Mouse (Mus musculus) ES-Bruce4 (cell line): ENCODE results near the gene Glt1d1. TPM values are rescaled to one million over a fixed set of nuclear protein-coding genes. Genes with fewer than 3 reads are reported as not detected.

Experiments
- H3K27ac ChIP-seq: 2 replicates; pipeline ENCODE4 v1.5.1; 2012; ENCODE audit warnings: low read length, inconsistent platforms; ENCODE audit not compliant: insufficient read depth
- H3K27me3 ChIP-seq: 2 replicates; pipeline ENCODE4 v1.6.1; 2012; ENCODE audit warnings: mild to moderate bottlenecking, low read length, inconsistent platforms; ENCODE audit not compliant: control insufficient read depth, poor library complexity, insufficient read depth, severe bottlenecking
- H3K36me3 ChIP-seq: 2 replicates; pipeline ENCODE4 v1.6.1; 2012; ENCODE audit warnings: inconsistent platforms, mild to moderate bottlenecking, low read length, moderate library complexity; ENCODE audit not compliant: control insufficient read depth, poor library complexity, insufficient read depth, severe bottlenecking
- H3K4me1 ChIP-seq: one replicate; pipeline ENCODE4 v1.8.1; 2011; ENCODE audit warnings: low read length; ENCODE audit not compliant: control insufficient read depth, insufficient read depth
- H3K4me3 ChIP-seq: 2 replicates; pipeline ENCODE4 v1.5.1; 2011; ENCODE audit warnings: low read depth, mild to moderate bottlenecking, low read length
- H3K9ac ChIP-seq: 2 replicates; pipeline ENCODE4 v1.6.1; 2012; ENCODE audit warnings: low read depth, mild to moderate bottlenecking, inconsistent platforms; ENCODE audit not compliant: poor library complexity, severe bottlenecking
- H3K9me3 ChIP-seq: replicated peaks from 2 replicates; pipeline ENCODE4 v1.6.1; 2012; ENCODE audit warnings: mild to moderate bottlenecking, low read length, inconsistent platforms; ENCODE audit not compliant: control insufficient read depth, poor library complexity, insufficient read depth, severe bottlenecking
- CTCF ChIP-seq: IDR thresholded peaks from one replicate; pipeline ENCODE4 v1.8.1; 2011; ENCODE audit warnings: low read depth, low read length
- EP300 ChIP-seq: IDR thresholded peaks from 2 replicates; pipeline ENCODE4 v1.6.1; 2011; ENCODE audit warnings: low read depth, low read length; ENCODE audit not compliant: insufficient read depth
- POLR2A ChIP-seq: IDR thresholded peaks from one replicate; pipeline ENCODE4 v1.8.1; 2011; ENCODE audit warnings: low read length; ENCODE audit not compliant: insufficient read depth
- polyA plus RNA-seq: library from polyadenylated mRNA; stranded (reverse); fragments of >200 nt; gene quantifications from 2 replicates; pipeline ENCODE4 v1.2.4, GENCODE M21; 2011; ENCODE audit warnings: low read depth; ENCODE audit not compliant: missing spikeins, insufficient read depth, insufficient read length

The Glt1d1 gene
- polyA plus RNA-seq, 1 experiment, result 22.8 TPM

GRCm38 (mm10) chr5:127596862-127597261, 35.2 kb upstream of the Glt1d1 start:
- H3K9ac ChIP-seq, result no peak overlapping the region
- H3K27me3 ChIP-seq, result no peaks in the 10 kb centered on the region
- H3K4me3 ChIP-seq, result no peak overlapping the region
- no peaks in the 10 kb centered on the region for H3K9me3 ChIP-seq
- peaks cover 40% of the 10 kb centered on the region for H3K36me3 ChIP-seq
- TF ChIP-seq EP300 (no peak), CTCF (no peak), POLR2A (no peak)
- H3K4me1 ChIP-seq, result no peaks in the 10 kb centered on the region
- no peak overlapping the region for H3K27ac ChIP-seq

- H3K27ac ChIP-seq, result no peak overlapping the region
- H3K4me1 ChIP-seq, result no peaks in the 10 kb centered on the region
- H3K36me3 ChIP-seq, result peaks cover 59% of the 10 kb centered on the region
- H3K9ac ChIP-seq, result no peak overlapping the region
- no peak overlapping the region for H3K4me3 ChIP-seq
- H3K27me3 ChIP-seq, result no peaks in the 10 kb centered on the region
- no peaks in the 10 kb centered on the region for H3K9me3 ChIP-seq
- TF ChIP-seq EP300 (no peak), POLR2A (no peak), CTCF (no peak)
Observed at GRCm38 (mm10) chr5:127602996-127603395, 29.1 kb upstream of the Glt1d1 start.

- Histone ChIP-seq H3K9me3 (no peaks in the 10 kb centered on the region), H3K4me3 (no peak overlapping the region), H3K9ac (no peak overlapping the region), H3K27ac (no peak overlapping the region), H3K4me1 (peaks cover 2% of the 10 kb centered on the region), H3K36me3 (peaks cover 30% of the 10 kb centered on the region), H3K27me3 (no peaks in the 10 kb centered on the region)
- TF ChIP-seq POLR2A (no peak), EP300 (no peak), CTCF (no peak)
Observed at GRCm38 (mm10) chr5:127607507-127607906, 24.6 kb upstream of the Glt1d1 start.

- Histone ChIP-seq H3K36me3 (peaks cover 23% of the 10 kb centered on the region), H3K4me3 (no peak overlapping the region), H3K9ac (no peak overlapping the region), H3K9me3 (no peaks in the 10 kb centered on the region), H3K27me3 (no peaks in the 10 kb centered on the region), H3K4me1 (peaks cover 2% of the 10 kb centered on the region), H3K27ac (no peak overlapping the region)
- TF ChIP-seq CTCF (no peak), EP300 (no peak), POLR2A (no peak)
Observed at GRCm38 (mm10) chr5:127609191-127609714, 22.8 kb upstream of the Glt1d1 start.

GRCm38 (mm10) chr5:127610787-127611509, 21.1 kb upstream of the Glt1d1 start:
- no peak overlapping the region for H3K27ac ChIP-seq
- H3K36me3 ChIP-seq, result peaks cover 17% of the 10 kb centered on the region
- H3K27me3 ChIP-seq, result no peaks in the 10 kb centered on the region
- no peak overlapping the region for H3K4me3 ChIP-seq
- H3K9me3 ChIP-seq, result no peaks in the 10 kb centered on the region
- no peak overlapping the region for H3K9ac ChIP-seq
- peaks cover 3% of the 10 kb centered on the region for H3K4me1 ChIP-seq
- TF ChIP-seq EP300, result no peak
- TF ChIP-seq CTCF, result no peak
- TF ChIP-seq POLR2A, result no peak

GRCm38 (mm10) chr5:127611881-127612280, 20.2 kb upstream of the Glt1d1 start:
- no peak overlapping the region for H3K9ac ChIP-seq
- peaks cover 13% of the 10 kb centered on the region for H3K36me3 ChIP-seq

More at GRCm38 (mm10) chr5:127611881-127612280, 20.2 kb upstream of the Glt1d1 start:
- Histone ChIP-seq H3K4me1 (peaks cover 3% of the 10 kb centered on the region), H3K27ac (no peak overlapping the region), H3K4me3 (no peak overlapping the region), H3K9me3 (no peaks in the 10 kb centered on the region), H3K27me3 (no peaks in the 10 kb centered on the region)
- TF ChIP-seq POLR2A, result no peak
- TF ChIP-seq CTCF, result no peak
- no peak for TF ChIP-seq EP300
